Mouse (Mus musculus) ES-Bruce4 (cell line): ENCODE measurements at regions not wholly inside any gene's neighbourhood (a gene's known extent, or its start where the extent isn't known, plus 50 kb on each side); places are given as distances from the start of the nearest gene placed in this dataset.
"Not testable (repeated sequence)": the region's sequence is repeated elsewhere in the genome, so short reads cannot be mapped to it uniquely, and the experiment has no call there.

Experiments used
- H3K27ac ChIP-seq: 2 replicates; pipeline ENCODE4 v1.5.1; 2012; ENCODE audit warnings: low read length, inconsistent platforms; ENCODE audit not compliant: insufficient read depth
- H3K27me3 ChIP-seq: 2 replicates; pipeline ENCODE4 v1.6.1; 2012; ENCODE audit warnings: mild to moderate bottlenecking, low read length, inconsistent platforms; ENCODE audit not compliant: control insufficient read depth, poor library complexity, insufficient read depth, severe bottlenecking
- H3K36me3 ChIP-seq: 2 replicates; pipeline ENCODE4 v1.6.1; 2012; ENCODE audit warnings: inconsistent platforms, mild to moderate bottlenecking, low read length, moderate library complexity; ENCODE audit not compliant: control insufficient read depth, poor library complexity, insufficient read depth, severe bottlenecking
- H3K4me1 ChIP-seq: one replicate; pipeline ENCODE4 v1.8.1; 2011; ENCODE audit warnings: low read length; ENCODE audit not compliant: control insufficient read depth, insufficient read depth
- H3K4me3 ChIP-seq: 2 replicates; pipeline ENCODE4 v1.5.1; 2011; ENCODE audit warnings: low read depth, mild to moderate bottlenecking, low read length
- H3K9ac ChIP-seq: 2 replicates; pipeline ENCODE4 v1.6.1; 2012; ENCODE audit warnings: low read depth, mild to moderate bottlenecking, inconsistent platforms; ENCODE audit not compliant: poor library complexity, severe bottlenecking
- H3K9me3 ChIP-seq: replicated peaks from 2 replicates; pipeline ENCODE4 v1.6.1; 2012; ENCODE audit warnings: mild to moderate bottlenecking, low read length, inconsistent platforms; ENCODE audit not compliant: control insufficient read depth, poor library complexity, insufficient read depth, severe bottlenecking
- CTCF ChIP-seq: IDR thresholded peaks from one replicate; pipeline ENCODE4 v1.8.1; 2011; ENCODE audit warnings: low read depth, low read length
- EP300 ChIP-seq: IDR thresholded peaks from 2 replicates; pipeline ENCODE4 v1.6.1; 2011; ENCODE audit warnings: low read depth, low read length; ENCODE audit not compliant: insufficient read depth
- POLR2A ChIP-seq: IDR thresholded peaks from one replicate; pipeline ENCODE4 v1.8.1; 2011; ENCODE audit warnings: low read length; ENCODE audit not compliant: insufficient read depth

DNA sequence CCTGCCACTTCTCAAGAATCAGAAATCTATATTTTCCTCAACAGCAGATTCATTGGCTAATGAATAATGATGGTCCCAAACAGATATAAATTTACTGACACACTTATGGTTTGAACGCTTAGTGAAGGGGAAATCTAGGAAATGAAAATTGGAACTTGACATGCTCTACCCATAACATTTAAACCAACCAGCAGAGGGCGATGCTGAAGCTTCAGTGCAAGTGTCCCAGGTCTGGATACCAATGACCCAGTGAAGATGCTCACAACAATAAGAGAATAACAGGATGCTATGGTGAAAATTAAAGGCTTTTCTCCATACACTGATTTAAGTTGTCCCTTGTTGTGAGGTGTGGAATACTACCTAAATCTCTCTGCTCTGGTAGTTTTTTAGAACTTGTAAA lies 236.0 kb upstream of the Rorb start:
- Histone ChIP-seq H3K9ac (no peak overlapping the region), H3K4me1 (no peaks in the 10 kb centered on the region), H3K4me3 (no peak overlapping the region), H3K27me3 (no peaks in the 10 kb centered on the region; the same call in 1 of the 2 replicates), H3K36me3 (no peaks in the 10 kb centered on the region), H3K9me3 (no peaks in the 10 kb centered on the region), H3K27ac (no peak overlapping the region)
- TF ChIP-seq EP300, result no peak
- peak; percentile 2 for TF ChIP-seq CTCF
- TF ChIP-seq POLR2A, result no peak

DNA sequence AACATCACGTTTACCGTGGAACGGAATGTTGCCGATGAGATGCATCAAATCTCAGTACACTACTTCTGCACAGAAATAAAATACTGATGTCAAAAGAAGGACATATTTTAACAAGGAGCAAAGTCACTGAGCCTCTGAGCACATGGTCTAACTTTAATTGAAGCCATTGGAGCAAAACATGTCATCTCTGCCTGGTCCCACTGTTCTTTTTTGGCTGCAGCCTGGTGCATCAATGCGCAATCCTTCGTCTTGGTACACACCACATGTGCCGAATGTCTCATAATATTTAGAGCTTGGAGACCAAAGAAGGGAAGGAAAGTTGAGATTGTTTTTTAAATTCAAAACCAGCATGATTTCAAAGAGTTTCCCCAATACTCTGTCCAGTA lies 233.4 kb upstream of the Rorb start:
- no peak overlapping the region for H3K27ac ChIP-seq
- no peaks in the 10 kb centered on the region for H3K27me3 ChIP-seq
- H3K9me3 ChIP-seq, result no peaks in the 10 kb centered on the region
- H3K4me3 ChIP-seq, result no peak overlapping the region
- no peak overlapping the region for H3K9ac ChIP-seq
- no peaks in the 10 kb centered on the region for H3K36me3 ChIP-seq
- H3K4me1 ChIP-seq, result no peaks in the 10 kb centered on the region
- no peak for TF ChIP-seq CTCF
- no peak for TF ChIP-seq EP300

DNA sequence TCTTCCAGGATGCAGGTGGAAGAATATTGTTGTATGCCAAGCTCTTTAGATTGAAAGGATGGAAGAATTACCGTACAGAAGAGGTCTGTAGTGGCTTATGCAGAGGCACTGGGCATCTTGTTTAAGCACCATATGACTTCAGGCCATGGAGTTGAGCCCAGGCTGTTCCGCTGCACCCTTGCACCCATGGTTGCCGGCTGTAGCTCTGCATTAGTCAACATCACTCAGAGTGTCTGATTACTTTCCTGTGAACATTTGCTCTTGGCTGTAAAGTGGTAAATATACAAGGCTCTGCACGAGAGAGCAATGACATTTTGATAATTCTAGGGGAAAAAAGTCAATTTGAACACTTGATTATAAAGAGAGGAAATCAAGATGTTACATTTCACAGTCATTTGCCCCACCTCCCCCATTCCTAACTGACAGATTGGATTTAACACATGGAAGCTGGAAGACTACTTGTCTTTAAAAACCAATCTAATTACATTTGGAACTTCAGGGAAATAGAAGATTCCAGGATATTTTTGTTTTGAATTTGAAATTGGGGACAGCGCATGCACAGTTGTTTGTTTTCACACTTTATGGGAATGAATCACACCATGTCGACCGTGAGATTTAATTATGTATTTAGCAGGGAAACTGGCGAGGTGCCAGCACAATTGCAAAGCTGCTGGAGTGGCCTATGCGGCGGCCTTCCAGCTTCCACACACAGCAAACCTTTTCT lies 232.9 kb upstream of the Rorb start:
- Histone ChIP-seq H3K27ac (no peak overlapping the region), H3K9me3 (no peaks in the 10 kb centered on the region), H3K4me3 (no peak overlapping the region), H3K9ac (no peak overlapping the region), H3K4me1 (no peaks in the 10 kb centered on the region), H3K36me3 (no peaks in the 10 kb centered on the region), H3K27me3 (no peaks in the 10 kb centered on the region)
- TF ChIP-seq CTCF (no peak), EP300 (no peak), POLR2A (no peak)

DNA sequence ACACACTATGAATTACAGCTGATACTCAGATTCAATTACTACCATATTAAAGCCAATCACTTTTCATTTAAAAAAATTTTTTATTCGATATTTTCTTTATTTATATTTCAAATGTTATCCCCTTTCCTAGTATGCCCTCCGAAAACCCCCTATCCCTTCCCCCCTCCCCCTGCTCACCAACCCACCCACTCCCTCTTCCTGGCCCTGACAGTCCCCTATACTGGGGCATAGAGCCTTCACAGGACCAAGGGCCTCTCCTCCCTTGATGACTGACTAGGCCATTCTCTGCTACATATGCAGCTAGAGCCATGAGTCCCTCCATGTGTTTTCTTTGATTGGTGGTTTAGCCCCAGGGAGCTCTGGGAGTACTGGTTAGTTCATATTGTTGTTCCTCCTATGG lies 196.1 kb upstream of the Rorb start:
- H3K27ac ChIP-seq, H3K4me3 ChIP-seq: not testable (repeated sequence)

GRCm38 (mm10) chr19:19306476-19307131 lies 195.6 kb upstream of the Rorb start:
- no peak overlapping the region for H3K27ac ChIP-seq
- H3K36me3 ChIP-seq, result no peaks in the 10 kb centered on the region
- H3K9me3 ChIP-seq, result no peaks in the 10 kb centered on the region
- TF ChIP-seq POLR2A (no peak), EP300 (no peak), CTCF (no peak)
- H3K4me1 ChIP-seq, result no peaks in the 10 kb centered on the region
- H3K4me3 ChIP-seq, result no peak overlapping the region
- no peak overlapping the region for H3K9ac ChIP-seq
- H3K27me3 ChIP-seq, result no peaks in the 10 kb centered on the region

More for the DNA sequence above, 196.1 kb upstream of the Rorb start:
- not testable (repeated sequence) for H3K9me3 ChIP-seq, H3K36me3 ChIP-seq, H3K9ac ChIP-seq, H3K27me3 ChIP-seq, H3K4me1 ChIP-seq

DNA sequence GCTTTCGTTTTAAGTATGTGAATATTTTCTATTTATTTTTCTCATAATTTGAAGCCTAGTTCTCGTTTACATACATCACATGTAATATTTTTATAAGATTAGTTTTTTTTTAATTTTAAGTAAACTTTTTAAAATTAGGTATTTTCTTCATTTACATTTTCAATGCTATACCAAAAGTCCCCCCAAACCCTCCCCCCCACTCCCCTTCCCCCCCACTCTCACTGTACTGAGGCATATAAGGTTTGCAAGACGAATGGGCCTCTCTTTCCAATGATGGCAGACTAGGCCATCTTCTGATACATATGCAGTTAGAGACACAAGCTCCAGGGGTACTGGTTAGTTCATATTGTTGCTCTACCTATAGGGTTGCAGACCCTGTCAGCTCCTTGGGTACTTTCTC lies 174.9 kb upstream of the Rorb start:
- not testable (repeated sequence) for H3K9me3 ChIP-seq, H3K27me3 ChIP-seq, H3K27ac ChIP-seq, H3K4me1 ChIP-seq, H3K4me3 ChIP-seq, H3K36me3 ChIP-seq, H3K9ac ChIP-seq
